Mouse (Mus musculus): Measurements from ENCODE around the gene Kxd1. TPM values are rescaled to one million over a fixed set of nuclear protein-coding genes. Genes with fewer than 3 reads are reported as not detected.
A peak's percentile ranks its signal among the peaks of the same experiment; 100 is the strongest.

The Kxd1 gene
- polyA plus RNA-seq, 1 experiment from 2014 or later: 65.8 TPM

DNA sequence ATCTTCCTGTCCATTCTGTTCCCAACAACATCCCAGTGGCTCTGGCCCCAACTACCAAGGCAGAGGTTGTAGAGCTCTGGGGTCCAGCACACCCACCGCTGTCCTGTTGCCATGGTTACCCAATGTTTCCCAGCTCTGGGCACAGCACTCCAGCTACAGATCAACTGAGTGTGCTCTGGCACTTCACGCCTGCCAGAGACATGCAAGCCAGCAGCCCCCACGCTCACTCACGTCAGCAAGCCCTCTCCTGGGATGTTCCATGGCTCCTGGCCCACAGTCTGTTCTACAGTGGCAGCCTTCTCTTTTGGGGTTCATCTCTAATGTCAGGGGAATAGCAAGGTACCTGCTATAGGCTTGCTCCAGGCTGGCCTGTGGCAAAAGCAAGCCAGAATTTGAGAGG, 64.5 kb downstream of the Kxd1 start:
- Histone ChIP-seq H3K4me1 (peaks cover 58% of the 10 kb centered on the region), H3K4me2 (no peak overlapping the region), H3K9ac (no peak overlapping the region), H3K4me3 (no peak overlapping the region), H3K27me3 (replicated peaks) (no peaks in the 10 kb centered on the region), H3K9me3 (peaks cover 3% of the 10 kb centered on the region; the same call in 1 of the 2 replicates), H3K36me3 (peaks cover 17% of the 10 kb centered on the region), H3K27ac (replicated peaks) (no peak overlapping the region; the same call in 1 of the 2 replicates)
- WGBS: 74% methylated on average over 4 of the region's 4 CpGs
- no peak for ATAC-seq (ENCODE audit: extremely low read depth, insufficient number of reproducible peaks, low FRiP score, low TSS enrichment)

DNA sequence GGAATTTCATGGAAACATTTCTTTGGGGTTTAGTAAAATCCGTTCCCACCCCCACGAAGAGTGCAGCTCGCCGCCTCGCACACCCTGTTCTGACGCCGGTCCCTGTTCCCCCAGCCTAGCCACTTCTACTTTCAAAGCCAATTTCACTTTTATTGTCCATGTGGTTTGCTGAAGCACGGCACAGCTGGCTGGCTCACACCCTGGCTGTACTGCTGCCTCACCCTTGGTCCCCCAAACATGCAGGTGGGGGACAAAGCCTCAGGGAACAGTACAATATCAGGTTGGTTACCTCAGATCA, 65.3 kb downstream of the Kxd1 start:
- peaks cover 17% of the 10 kb centered on the region for H3K36me3 ChIP-seq
- peaks cover 51% of the 10 kb centered on the region for H3K4me1 ChIP-seq
- H3K27ac ChIP-seq (replicated peaks): no peak overlapping the region
- no peak overlapping the region for H3K9ac ChIP-seq
- H3K27me3 ChIP-seq (replicated peaks): no peaks in the 10 kb centered on the region
- ATAC-seq (ENCODE audit: extremely low read depth, insufficient number of reproducible peaks, low FRiP score, low TSS enrichment): no peak
- 93% methylated on average over 8 of the region's 8 CpGs for WGBS
- H3K4me2 ChIP-seq: no peak overlapping the region
- H3K4me3 ChIP-seq: no peak overlapping the region
- peaks cover 3% of the 10 kb centered on the region; the same call in 1 of the 2 replicates for H3K9me3 ChIP-seq

DNA sequence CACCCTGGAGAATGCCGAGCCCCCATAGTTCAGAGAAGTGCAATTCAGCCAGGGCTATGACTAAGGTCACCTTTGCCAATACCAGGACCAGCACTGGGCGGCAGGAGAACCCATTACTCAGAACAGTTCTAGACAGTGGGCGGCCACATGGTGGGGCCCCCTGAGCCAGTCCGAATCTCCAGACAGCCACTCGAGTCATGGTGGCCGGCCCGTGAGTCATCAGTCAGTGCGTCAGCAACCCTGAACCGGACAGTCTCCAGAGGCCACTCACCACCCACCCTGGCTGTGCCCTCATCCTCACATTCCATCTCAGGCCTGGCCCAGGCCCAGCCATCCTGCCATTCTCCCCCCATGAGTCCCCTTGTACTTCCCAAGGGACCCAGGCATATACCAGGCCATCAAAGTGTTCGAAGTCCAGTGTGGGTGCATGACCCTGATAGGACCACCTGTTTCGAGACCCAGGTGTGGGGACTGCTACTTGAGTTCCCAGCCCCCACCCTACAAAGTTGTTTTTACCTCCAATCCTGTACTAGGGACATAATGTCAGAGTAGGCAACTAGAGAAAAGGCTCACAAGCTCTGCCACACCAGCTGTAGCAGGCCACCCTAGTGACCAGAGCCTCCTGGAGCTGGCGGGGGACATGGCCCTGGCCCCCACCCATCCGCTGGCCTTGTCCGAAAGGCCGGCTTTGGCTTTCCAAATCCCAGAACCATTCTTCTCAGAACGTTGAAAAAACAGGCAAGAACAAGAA, 65.8 kb downstream of the Kxd1 start:
- 72% methylated on average over 16 of the region's 16 CpGs for WGBS

DNA sequence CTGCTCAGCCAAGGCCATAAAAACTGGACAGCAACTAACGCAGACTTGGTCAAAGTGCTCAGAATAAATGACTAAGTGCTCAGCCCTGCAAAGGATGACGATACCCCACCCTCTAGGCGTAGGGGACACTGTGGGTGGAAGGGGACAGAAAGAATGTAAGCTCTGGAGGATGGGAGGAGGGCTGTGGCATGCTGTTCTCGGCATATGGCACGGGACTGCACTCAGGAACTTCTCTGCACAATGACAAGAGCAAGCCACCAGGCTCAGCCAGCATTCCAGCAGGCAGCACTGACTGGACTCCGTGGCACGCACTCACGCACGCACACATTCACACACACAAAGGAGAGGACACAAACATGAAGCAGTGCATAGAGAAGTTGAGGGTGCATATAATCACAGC, 67.2 kb downstream of the Kxd1 start:
- peak overlapping the region; percentile 14; the same call in 1 of the 2 replicates for H3K9ac ChIP-seq
- H3K4me2 ChIP-seq: peak overlapping the region; percentile 13; the same call in 1 of the 2 replicates
- H3K27me3 ChIP-seq (replicated peaks): no peaks in the 10 kb centered on the region
- peaks cover 40% of the 10 kb centered on the region for H3K4me1 ChIP-seq
- ATAC-seq (ENCODE audit: extremely low read depth, insufficient number of reproducible peaks, low FRiP score, low TSS enrichment): no peak
- no peak overlapping the region for H3K4me3 ChIP-seq
- H3K36me3 ChIP-seq: peaks cover 10% of the 10 kb centered on the region
- 58% methylated on average over 9 of the region's 9 CpGs for WGBS
- H3K27ac ChIP-seq (replicated peaks): peak overlapping the region; percentile 36; the same call in 1 of the 2 replicates
- peaks cover 3% of the 10 kb centered on the region; the same call in 1 of the 2 replicates for H3K9me3 ChIP-seq

More for the DNA sequence above, 65.8 kb downstream of the Kxd1 start:
- H3K4me2 ChIP-seq: no peak overlapping the region
- H3K27me3 ChIP-seq (replicated peaks): no peaks in the 10 kb centered on the region
- no peak overlapping the region for H3K4me3 ChIP-seq
- H3K9ac ChIP-seq: no peak overlapping the region
- peaks cover 50% of the 10 kb centered on the region for H3K4me1 ChIP-seq
- peaks cover 17% of the 10 kb centered on the region for H3K36me3 ChIP-seq
- no peak for ATAC-seq (ENCODE audit: extremely low read depth, insufficient number of reproducible peaks, low FRiP score, low TSS enrichment)
- no peak overlapping the region for H3K27ac ChIP-seq (replicated peaks)
- peaks cover 3% of the 10 kb centered on the region; the same call in 1 of the 2 replicates for H3K9me3 ChIP-seq

DNA sequence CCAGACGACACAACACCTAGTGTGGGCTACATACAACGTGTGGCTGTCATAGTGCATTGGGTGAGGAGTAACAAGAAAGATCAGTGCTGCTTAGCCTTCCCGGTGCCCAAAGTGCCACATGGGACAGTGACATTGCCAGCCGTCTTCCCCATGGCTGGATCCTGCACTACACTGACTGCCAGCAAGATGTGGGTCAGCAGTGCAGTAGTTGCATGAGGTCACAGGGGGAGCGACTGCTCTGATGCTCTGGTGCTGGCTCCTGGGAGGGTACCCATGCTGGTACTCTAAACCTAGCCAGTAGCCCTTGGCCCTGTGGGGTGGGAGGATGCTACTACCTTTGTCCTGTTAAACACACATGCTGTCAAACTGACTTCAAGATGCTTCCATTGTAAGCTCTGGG, 67.6 kb downstream of the Kxd1 start:
- Histone ChIP-seq H3K27me3 (replicated peaks) (no peaks in the 10 kb centered on the region), H3K27ac (replicated peaks) (peak overlapping the region; percentile 36; the same call in 1 of the 2 replicates), H3K36me3 (peaks cover 9% of the 10 kb centered on the region; the same call in 1 of the 2 replicates), H3K4me1 (peaks cover 40% of the 10 kb centered on the region), H3K4me3 (no peak overlapping the region), H3K9me3 (peaks cover 3% of the 10 kb centered on the region; the same call in 1 of the 2 replicates), H3K4me2 (peak overlapping the region; percentile 13; the same call in 1 of the 2 replicates), H3K9ac (peak overlapping the region; percentile 14; the same call in 1 of the 2 replicates)
- WGBS: 86% methylated on average over 5 of the region's 5 CpGs
- ATAC-seq (ENCODE audit: extremely low read depth, insufficient number of reproducible peaks, low FRiP score, low TSS enrichment): no peak

DNA sequence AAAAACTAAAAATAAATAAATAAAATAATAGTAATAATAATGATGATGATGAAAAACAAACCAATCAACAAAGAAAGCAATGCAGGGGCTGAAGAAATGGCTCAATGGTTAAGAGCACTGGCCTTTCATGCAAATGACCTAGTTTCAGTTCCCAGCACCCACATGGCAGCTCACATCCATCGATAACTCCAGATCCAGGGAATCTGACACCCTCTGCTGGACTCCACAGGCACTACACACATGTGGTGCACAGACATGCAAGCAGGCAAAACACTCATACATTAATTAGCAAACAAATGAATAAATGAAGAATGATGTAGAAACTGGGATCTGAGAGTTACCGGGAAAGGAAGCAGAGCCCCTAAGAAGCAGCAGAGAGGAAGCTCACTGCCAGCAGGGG, 68.1 kb downstream of the Kxd1 start:
- 91% methylated on average over 2 of the region's 2 CpGs for WGBS
- Histone ChIP-seq H3K4me2 (no peak overlapping the region), H3K4me1 (peaks cover 40% of the 10 kb centered on the region)

DNA sequence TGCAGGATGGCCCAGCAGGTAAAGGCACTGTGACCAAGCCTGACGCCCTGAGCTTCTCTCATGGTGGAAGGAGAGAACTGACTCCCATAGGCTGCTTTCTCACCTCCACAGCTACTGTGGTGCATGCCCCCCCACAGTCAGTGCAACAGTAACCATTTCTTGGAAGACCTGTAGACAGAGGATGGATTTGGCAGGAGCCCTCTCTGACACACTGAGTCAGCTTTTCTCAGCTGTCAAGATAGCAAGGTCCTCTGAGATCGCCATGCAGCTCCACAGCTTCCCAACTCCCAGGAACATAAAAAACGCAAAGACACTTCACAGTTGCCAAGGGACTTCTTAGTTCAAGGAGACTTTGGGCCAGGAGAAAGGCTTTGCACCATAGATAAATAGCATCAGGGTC, 69.3 kb downstream of the Kxd1 start:
- no peak for ATAC-seq (ENCODE audit: extremely low read depth, insufficient number of reproducible peaks, low FRiP score, low TSS enrichment)
- WGBS: 59% methylated on average over 3 of the region's 3 CpGs
- H3K4me1 ChIP-seq: peaks cover 49% of the 10 kb centered on the region
- H3K4me3 ChIP-seq: no peak overlapping the region
- peaks cover 3% of the 10 kb centered on the region; the same call in 1 of the 2 replicates for H3K9me3 ChIP-seq
- H3K27ac ChIP-seq (replicated peaks): no peak overlapping the region
- no peak overlapping the region for H3K9ac ChIP-seq
- peaks cover 9% of the 10 kb centered on the region; the same call in 1 of the 2 replicates for H3K36me3 ChIP-seq
- H3K27me3 ChIP-seq (replicated peaks): no peaks in the 10 kb centered on the region
- no peak overlapping the region for H3K4me2 ChIP-seq

More for the DNA sequence above, 68.1 kb downstream of the Kxd1 start:
- H3K9me3 ChIP-seq: peaks cover 3% of the 10 kb centered on the region; the same call in 1 of the 2 replicates
- no peak overlapping the region for H3K27ac ChIP-seq (replicated peaks)
- ATAC-seq (ENCODE audit: extremely low read depth, insufficient number of reproducible peaks, low FRiP score, low TSS enrichment): no peak
- H3K27me3 ChIP-seq (replicated peaks): no peaks in the 10 kb centered on the region
- H3K9ac ChIP-seq: no peak overlapping the region
- H3K4me3 ChIP-seq: no peak overlapping the region
- H3K36me3 ChIP-seq: peaks cover 9% of the 10 kb centered on the region; the same call in 1 of the 2 replicates

Other genes with a start within 250 kb of the Kxd1 start
- 34.1 and 37.2 TPM in 2 replicates for gene Homer3, start 245.1 kb downstream of the Kxd1 start, polyA plus RNA-seq (2015; fragmentation: Nextera tagmentation; extraction: Ambion mirVana)
- 32.6 and 34.1 TPM in 2 replicates for gene Ddx49, start 225.5 kb downstream of the Kxd1 start, polyA plus RNA-seq (2015; fragmentation: Nextera tagmentation; extraction: Ambion mirVana)
- 294 and 344 TPM in 2 replicates for gene Cope, start 225.4 kb downstream of the Kxd1 start, polyA plus RNA-seq (2015; fragmentation: Nextera tagmentation; extraction: Ambion mirVana)
- gene Cers1, start 212.2 kb downstream of the Kxd1 start, polyA plus RNA-seq (2015; fragmentation: Nextera tagmentation; extraction: Ambion mirVana): 1.9 and 2.6 TPM in 2 replicates
- gene Gdf1, start 198.1 kb downstream of the Kxd1 start, polyA plus RNA-seq (2015; fragmentation: Nextera tagmentation; extraction: Ambion mirVana): 0.74 and 0.99 TPM in 2 replicates
- gene Upf1, start 174.7 kb downstream of the Kxd1 start, polyA plus RNA-seq (2015; fragmentation: Nextera tagmentation; extraction: Ambion mirVana): 11.3 and 12.2 TPM in 2 replicates
- 3.5 TPM in 2 replicates for gene Comp, start 154.4 kb downstream of the Kxd1 start, polyA plus RNA-seq (2015; fragmentation: Nextera tagmentation; extraction: Ambion mirVana)
- 9.7 and 12.4 TPM in 2 replicates for gene Crtc1, start 88.4 kb downstream of the Kxd1 start, polyA plus RNA-seq (2015; fragmentation: Nextera tagmentation; extraction: Ambion mirVana)
- gene Klhl26, start 51.0 kb downstream of the Kxd1 start, polyA plus RNA-seq (2015; fragmentation: Nextera tagmentation; extraction: Ambion mirVana): 11.2 and 12.4 TPM in 2 replicates
- 0.45 and 0.76 TPM in 2 replicates for gene Tmem59l, start 40.6 kb downstream of the Kxd1 start, polyA plus RNA-seq (2015; fragmentation: Nextera tagmentation; extraction: Ambion mirVana)
- 3.7 and 5.5 TPM in 2 replicates for gene Crlf1, start 34.8 kb downstream of the Kxd1 start, polyA plus RNA-seq (2015; fragmentation: Nextera tagmentation; extraction: Ambion mirVana)
- 116 and 125 TPM in 2 replicates for gene Rex1bd, start 21.2 kb downstream of the Kxd1 start, polyA plus RNA-seq (2015; fragmentation: Nextera tagmentation; extraction: Ambion mirVana)
- 842 and 891 TPM in 2 replicates for gene Uba52, start 17.2 kb downstream of the Kxd1 start, polyA plus RNA-seq (2015; fragmentation: Nextera tagmentation; extraction: Ambion mirVana)
- 240 and 251 TPM in 2 replicates for gene Fkbp8, start 232 bp downstream of the Kxd1 start, polyA plus RNA-seq (2015; fragmentation: Nextera tagmentation; extraction: Ambion mirVana)
- gene Ell, start 11.5 kb upstream of the Kxd1 start, polyA plus RNA-seq (2015; fragmentation: Nextera tagmentation; extraction: Ambion mirVana): 11.6 and 12.5 TPM in 2 replicates
- 135 and 145 TPM in 2 replicates for gene Isyna1, start 66.4 kb upstream of the Kxd1 start, polyA plus RNA-seq (2015; fragmentation: Nextera tagmentation; extraction: Ambion mirVana)
- 63.3 and 70.9 TPM in 2 replicates for gene Ssbp4, start 80.9 kb upstream of the Kxd1 start, polyA plus RNA-seq (2015; fragmentation: Nextera tagmentation; extraction: Ambion mirVana)
- gene Lrrc25, start 88.2 kb upstream of the Kxd1 start, polyA plus RNA-seq (2015; fragmentation: Nextera tagmentation; extraction: Ambion mirVana): 1.5 and 2.7 TPM in 2 replicates
- 0.86 and 1.2 TPM in 2 replicates for gene Gdf15, start 104.5 kb upstream of the Kxd1 start, polyA plus RNA-seq (2015; fragmentation: Nextera tagmentation; extraction: Ambion mirVana)
- gene Pgpep1, start 132.4 kb upstream of the Kxd1 start, polyA plus RNA-seq (2015; fragmentation: Nextera tagmentation; extraction: Ambion mirVana): 33.7 and 37.3 TPM in 2 replicates
- 269 and 297 TPM in 2 replicates for gene Lsm4, start 145.3 kb upstream of the Kxd1 start, polyA plus RNA-seq (2015; fragmentation: Nextera tagmentation; extraction: Ambion mirVana)
- 68.6 and 76.9 TPM in 2 replicates for gene Jund, start 171.0 kb upstream of the Kxd1 start, polyA plus RNA-seq (2015; fragmentation: Nextera tagmentation; extraction: Ambion mirVana)
- not detected in 2 replicates for gene Iqcn, start 175.5 kb upstream of the Kxd1 start, polyA plus RNA-seq (2015; fragmentation: Nextera tagmentation; extraction: Ambion mirVana)
- not detected in 2 replicates for gene Gm3336, start 190.6 kb upstream of the Kxd1 start, polyA plus RNA-seq (2015; fragmentation: Nextera tagmentation; extraction: Ambion mirVana)
- gene Pde4c, start 195.8 kb upstream of the Kxd1 start, polyA plus RNA-seq (2015; fragmentation: Nextera tagmentation; extraction: Ambion mirVana): 0.14 TPM in 1 of 2 replicates, not detected in the other
- 17.4 and 23.2 TPM in 2 replicates for gene Rab3a, start 226.7 kb upstream of the Kxd1 start, polyA plus RNA-seq (2015; fragmentation: Nextera tagmentation; extraction: Ambion mirVana)
- 41.6 and 48.4 TPM in 2 replicates for gene Mpv17l2, start 233.0 kb upstream of the Kxd1 start, polyA plus RNA-seq (2015; fragmentation: Nextera tagmentation; extraction: Ambion mirVana)
- 34.9 and 36.5 TPM in 2 replicates for gene Pik3r2, start 248.8 kb upstream of the Kxd1 start, polyA plus RNA-seq (2015; fragmentation: Nextera tagmentation; extraction: Ambion mirVana)

Measured in heart, embryonic 13.5 days (tissue).